Mouse (Mus musculus) thymus, adult 2 months (tissue): Measurements from ENCODE around the gene Sema6d.

Experiments used
- CTCF ChIP-seq: fragments of 200-500 bp; IDR thresholded peaks from 2 replicates; pipeline ENCODE4 v1.5.1; 2012; ENCODE audit warnings: mild to moderate bottlenecking, control low read depth, low read length, moderate library complexity, borderline replicate concordance; ENCODE audit not compliant: control insufficient read depth, poor library complexity, insufficient read depth; ENCODE audit errors: extremely low read depth
- POLR2A ChIP-seq: fragments of 200-500 bp; IDR thresholded peaks from 2 replicates; pipeline ENCODE4 v1.6.1; 2012; ENCODE audit warnings: mild to moderate bottlenecking, low read length, control low read depth, moderate library complexity; ENCODE audit not compliant: control insufficient read depth, poor library complexity, insufficient read depth; ENCODE audit errors: extremely low read depth

- TF ChIP-seq CTCF (no peak), POLR2A (no peak)
These were observed 41.1 kb downstream of the Sema6d start for GRCm38 (mm10) chr2:124130876-124131275.
